Mouse (Mus musculus) heart, adult 2 months (tissue): ENCODE results near the gene Tom1.

Source experiments
- CTCF ChIP-seq: fragments of 200-600 bp; IDR thresholded peaks from 2 replicates; pipeline ENCODE4 v1.8.1; 2022; ENCODE audit warnings: antibody characterized with exemption, mild to moderate bottlenecking, moderate library complexity
- EP300 ChIP-seq: fragments of 200-500 bp; IDR thresholded peaks from 2 replicates; pipeline ENCODE4 v1.6.1; 2011; ENCODE audit warnings: low read depth, low read length, control low read depth; ENCODE audit not compliant: insufficient read depth
- POLR2A ChIP-seq: fragments of 200-500 bp; IDR thresholded peaks from 2 replicates; pipeline ENCODE4 v1.6.1; 2011; ENCODE audit warnings: mild to moderate bottlenecking, low read depth, low read length, control low read depth; ENCODE audit not compliant: insufficient read depth

DNA sequence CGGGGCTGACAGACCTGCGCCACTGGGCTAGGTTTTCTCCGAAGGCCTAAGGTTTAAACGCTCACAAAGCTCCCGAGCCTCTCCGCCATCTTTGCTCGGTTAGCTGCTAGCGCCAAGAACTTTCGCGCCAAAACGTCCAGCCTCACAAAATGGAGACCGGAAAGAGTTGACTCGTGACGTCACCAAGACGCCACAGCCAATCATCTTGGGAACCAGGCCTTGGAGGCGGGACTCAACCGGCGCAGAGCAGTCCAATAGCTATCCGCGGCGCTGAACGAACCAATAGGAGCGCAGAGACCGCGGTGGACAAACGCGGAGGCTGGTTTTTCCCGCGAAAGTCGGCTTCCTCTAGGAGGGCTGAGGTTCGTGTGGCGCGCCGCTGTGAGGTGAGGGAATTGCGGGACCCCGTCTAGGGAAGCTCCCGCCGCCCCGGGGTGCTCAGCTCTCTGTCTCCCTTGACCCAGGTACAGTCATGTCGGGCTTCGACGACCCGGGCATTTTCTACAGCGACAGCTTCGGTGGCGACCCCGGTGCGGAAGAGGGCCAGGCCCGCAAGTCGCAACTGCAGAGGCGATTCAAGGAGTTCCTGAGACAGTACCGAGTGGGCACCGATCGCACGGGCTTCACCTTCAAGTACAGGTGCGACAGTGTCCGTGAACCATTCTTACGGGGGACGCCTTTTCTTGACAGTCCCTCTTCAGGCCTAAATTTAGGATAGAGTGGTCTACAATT lies 75.9 kb downstream of the Tom1 start, which contains the start of gene Mcm5:
- TF ChIP-seq CTCF (no peak), EP300 (no peak), POLR2A (peak; percentile 81)
